Mouse (Mus musculus): ENCODE results near the gene Abca1. TPM values are rescaled to one million over a fixed set of nuclear protein-coding genes. Genes with fewer than 3 reads are reported as not detected.
A peak's percentile ranks its signal among the peaks of the same experiment; 100 is the strongest.

The Abca1 gene
- polyA plus RNA-seq (2014; fragmentation: Nextera tagmentation; extraction: Ambion mirVana) = 9.0 and 16.9 TPM in 2 replicates

DNA sequence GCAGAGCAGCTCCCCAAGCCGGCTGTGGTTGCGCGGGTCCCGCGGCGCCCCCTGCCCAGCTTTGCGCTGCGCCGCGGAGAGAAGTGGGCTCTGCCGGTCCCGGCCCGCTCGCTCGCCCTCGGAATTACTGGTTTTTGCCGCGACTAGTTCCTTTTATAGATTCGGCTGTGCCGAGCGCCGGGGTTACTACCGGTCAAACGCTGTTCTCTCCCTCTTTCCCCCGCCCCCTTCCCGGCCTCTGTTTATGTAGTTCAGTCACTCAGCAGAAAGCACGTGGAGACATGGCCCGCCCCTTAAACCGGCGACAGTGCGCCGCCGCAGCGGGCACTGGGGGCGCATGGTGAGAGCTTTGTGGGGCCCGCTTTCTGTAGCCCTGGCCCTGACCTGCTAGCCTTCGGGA lies at the start of gene Abca1:
TSS of gene Abca1 (minus strand) at position 129 of the 400 bp plus-strand sequence.
- Histone ChIP-seq H3K4me1 (ENCODE audit: control insufficient read depth, insufficient read depth, low read length) (peaks cover 11% of the 10 kb centered on the region), H3K27ac (replicated peaks; ENCODE audit: low read depth, low read length) (peak within 1 kb of the TSS; percentile 55; the same call in 1 of the 2 replicates)
- peak; percentile 95 for ATAC-seq (ENCODE audit: low FRiP score, low TSS enrichment)

DNA sequence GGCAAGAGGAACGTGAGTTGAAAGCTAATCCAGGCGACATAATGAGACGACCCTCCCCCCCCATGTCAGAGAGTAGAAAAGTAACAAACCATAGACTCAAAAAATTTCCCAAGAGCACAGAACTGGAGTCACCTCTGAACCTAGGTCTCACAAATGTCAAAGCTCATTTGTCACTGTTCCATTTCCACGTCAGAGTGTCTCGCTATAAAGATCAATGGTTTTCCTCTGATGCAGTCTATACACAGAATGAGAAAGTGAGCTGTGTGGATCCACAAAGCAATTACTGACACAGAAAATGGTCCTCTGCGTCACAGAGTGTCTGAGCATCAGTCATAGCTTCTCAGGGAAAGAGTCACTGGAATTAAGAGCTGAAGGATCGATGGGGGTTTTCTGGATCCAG lies 44.8 kb upstream of the Abca1 start:
- WGBS = 72% methylated on average over 7 of the region's 7 CpGs
- no peaks in the 10 kb centered on the region for H3K9me3 ChIP-seq (ENCODE audit: control insufficient read depth, low read length)
- DNase-seq = no peak
- ATAC-seq (ENCODE audit: low FRiP score, low TSS enrichment) = no peak
- H3K4me1 ChIP-seq (ENCODE audit: control insufficient read depth, insufficient read depth, low read length) = no peaks in the 10 kb centered on the region
- no peak overlapping the region for H3K4me2 ChIP-seq (ENCODE audit: low read length)
- no peak overlapping the region for H3K9ac ChIP-seq (replicated peaks; ENCODE audit: low read length)
- H3K36me3 ChIP-seq (ENCODE audit: control insufficient read depth, insufficient read depth, low read length) = no peaks in the 10 kb centered on the region
- H3K27ac ChIP-seq (replicated peaks; ENCODE audit: low read depth, low read length) = no peak overlapping the region
- no peaks in the 10 kb centered on the region for H3K27me3 ChIP-seq (ENCODE audit: control insufficient read depth, insufficient read depth, low read length)
- H3K4me3 ChIP-seq (replicated peaks; ENCODE audit: low read depth, low read length) = no peak overlapping the region

More for the DNA sequence above, at the start of gene Abca1:
- Histone ChIP-seq H3K9me3 (ENCODE audit: control insufficient read depth, low read length) (no peaks in the 10 kb centered on the region), H3K27me3 (ENCODE audit: control insufficient read depth, insufficient read depth, low read length) (peaks cover 8% of the 10 kb centered on the region; the same call in 1 of the 2 replicates), H3K4me3 (replicated peaks; ENCODE audit: low read depth, low read length) (peak within 1 kb of the TSS; percentile 55), H3K36me3 (ENCODE audit: control insufficient read depth, insufficient read depth, low read length) (no peaks in the 10 kb centered on the region), H3K4me2 (ENCODE audit: low read length) (peak within 1 kb of the TSS; percentile 96), H3K9ac (replicated peaks; ENCODE audit: low read length) (peak within 1 kb of the TSS; percentile 49)
- DNase-seq = peak; percentile 94
- WGBS = under 1% methylated on average over 37 of the region's 37 CpGs

DNA sequence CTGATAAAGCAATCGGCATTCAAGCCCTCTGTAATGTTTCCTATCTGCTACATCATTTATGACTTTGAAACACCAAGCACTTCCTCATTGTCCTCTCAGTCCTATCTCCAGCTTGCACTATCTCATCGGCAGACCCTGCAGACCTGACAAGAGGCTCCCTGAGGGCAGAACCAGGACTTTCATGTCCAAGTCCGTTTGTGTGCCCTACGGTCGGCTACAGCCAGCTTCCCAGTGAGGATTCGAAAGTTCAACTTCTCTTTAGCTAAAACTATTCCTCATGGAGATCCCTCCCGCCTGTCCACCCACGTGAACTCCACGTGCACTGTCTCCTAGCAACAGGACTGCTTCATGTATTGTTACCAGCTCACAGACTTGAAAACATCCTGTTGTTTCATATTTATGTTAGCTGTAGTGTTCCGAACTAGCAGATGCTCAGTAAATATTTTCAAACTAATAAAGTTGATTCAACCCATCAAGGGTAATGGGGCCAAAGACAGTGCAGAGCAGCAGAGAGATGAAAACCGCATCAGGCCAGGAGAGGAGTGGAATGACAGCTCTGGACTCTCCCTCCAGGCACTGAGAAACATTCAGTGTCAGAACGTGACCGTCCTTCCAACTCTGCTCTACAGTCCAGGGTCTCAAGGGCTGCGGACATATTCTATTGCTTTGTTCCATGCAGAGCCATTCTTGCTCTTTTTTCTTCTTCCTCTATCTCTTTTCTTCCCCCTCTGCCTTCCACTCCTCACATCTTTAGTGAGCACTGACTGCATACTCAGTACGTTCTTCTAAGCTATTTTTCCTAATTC lies 44.1 kb upstream of the Abca1 start:
- 77% methylated on average over 15 of the region's 15 CpGs for WGBS
- H3K9ac ChIP-seq (replicated peaks; ENCODE audit: low read length) = no peak overlapping the region
- no peaks in the 10 kb centered on the region for H3K9me3 ChIP-seq (ENCODE audit: control insufficient read depth, low read length)
- no peaks in the 10 kb centered on the region for H3K36me3 ChIP-seq (ENCODE audit: control insufficient read depth, insufficient read depth, low read length)
- no peak overlapping the region for H3K4me2 ChIP-seq (ENCODE audit: low read length)
- DNase-seq (no peak), ATAC-seq (ENCODE audit: low FRiP score, low TSS enrichment) (no peak)
- no peaks in the 10 kb centered on the region for H3K27me3 ChIP-seq (ENCODE audit: control insufficient read depth, insufficient read depth, low read length)
- no peak overlapping the region for H3K27ac ChIP-seq (replicated peaks; ENCODE audit: low read depth, low read length)
- H3K4me3 ChIP-seq (replicated peaks; ENCODE audit: low read depth, low read length) = no peak overlapping the region
- H3K4me1 ChIP-seq (ENCODE audit: control insufficient read depth, insufficient read depth, low read length) = no peaks in the 10 kb centered on the region

DNA sequence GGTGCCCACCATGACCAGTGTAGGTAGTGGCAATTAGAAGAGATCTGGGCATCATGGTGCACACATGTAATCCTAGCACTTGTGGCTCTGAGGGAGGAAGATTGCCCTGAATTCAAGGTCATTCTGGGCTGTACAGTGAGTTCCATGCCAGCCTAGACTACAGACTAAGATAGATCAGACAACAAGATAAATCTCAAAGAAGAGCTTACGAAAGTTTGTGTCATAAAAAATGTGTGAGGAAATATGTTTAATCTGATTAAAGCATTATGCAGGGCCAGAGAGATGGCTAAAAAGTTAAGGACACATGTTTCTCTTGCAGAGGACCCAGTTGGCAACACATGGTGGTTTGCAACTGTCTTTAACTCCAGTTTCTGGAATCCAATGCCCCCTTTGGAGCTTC lies 40.6 kb upstream of the Abca1 start:
- no peak for ATAC-seq (ENCODE audit: low FRiP score, low TSS enrichment)
- DNase-seq = no peak
- Histone ChIP-seq H3K27me3 (ENCODE audit: control insufficient read depth, insufficient read depth, low read length) (no peaks in the 10 kb centered on the region), H3K27ac (replicated peaks; ENCODE audit: low read depth, low read length) (no peak overlapping the region), H3K4me3 (replicated peaks; ENCODE audit: low read depth, low read length) (no peak overlapping the region), H3K9ac (replicated peaks; ENCODE audit: low read length) (no peak overlapping the region), H3K9me3 (ENCODE audit: control insufficient read depth, low read length) (no peaks in the 10 kb centered on the region), H3K4me2 (ENCODE audit: low read length) (no peak overlapping the region), H3K4me1 (ENCODE audit: control insufficient read depth, insufficient read depth, low read length) (peaks cover 7% of the 10 kb centered on the region), H3K36me3 (ENCODE audit: control insufficient read depth, insufficient read depth, low read length) (no peaks in the 10 kb centered on the region)
- 98% methylated on average over 1 of the region's 1 CpGs for WGBS

DNA sequence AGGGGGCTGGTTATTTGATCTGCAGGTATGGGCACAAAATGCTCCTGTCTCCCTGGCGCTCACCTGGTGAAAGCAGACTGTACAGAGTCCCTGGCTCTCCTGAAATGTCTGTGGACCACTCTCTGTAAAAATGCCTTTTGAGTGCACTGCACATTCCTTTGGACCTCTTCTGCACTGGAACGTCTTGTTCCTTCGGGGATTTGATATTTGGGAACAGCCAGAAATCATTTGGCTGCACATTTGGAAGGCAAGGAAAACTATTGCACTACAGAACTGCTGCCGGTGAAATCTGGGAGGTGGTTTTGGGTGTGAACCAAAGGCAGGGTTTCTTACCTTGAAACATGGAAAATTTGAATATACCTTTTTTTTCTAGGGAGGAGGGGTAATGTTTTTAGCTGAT lies 38.1 kb upstream of the Abca1 start:
- no peak for DNase-seq
- Histone ChIP-seq H3K27me3 (ENCODE audit: control insufficient read depth, insufficient read depth, low read length) (no peaks in the 10 kb centered on the region), H3K4me1 (ENCODE audit: control insufficient read depth, insufficient read depth, low read length) (peaks cover 7% of the 10 kb centered on the region), H3K9ac (replicated peaks; ENCODE audit: low read length) (no peak overlapping the region), H3K9me3 (ENCODE audit: control insufficient read depth, low read length) (no peaks in the 10 kb centered on the region), H3K4me2 (ENCODE audit: low read length) (no peak overlapping the region), H3K4me3 (replicated peaks; ENCODE audit: low read depth, low read length) (no peak overlapping the region), H3K36me3 (ENCODE audit: control insufficient read depth, insufficient read depth, low read length) (no peaks in the 10 kb centered on the region), H3K27ac (replicated peaks; ENCODE audit: low read depth, low read length) (no peak overlapping the region)
- no peak for ATAC-seq (ENCODE audit: low FRiP score, low TSS enrichment)
- 86% methylated on average over 4 of the region's 4 CpGs for WGBS

DNA sequence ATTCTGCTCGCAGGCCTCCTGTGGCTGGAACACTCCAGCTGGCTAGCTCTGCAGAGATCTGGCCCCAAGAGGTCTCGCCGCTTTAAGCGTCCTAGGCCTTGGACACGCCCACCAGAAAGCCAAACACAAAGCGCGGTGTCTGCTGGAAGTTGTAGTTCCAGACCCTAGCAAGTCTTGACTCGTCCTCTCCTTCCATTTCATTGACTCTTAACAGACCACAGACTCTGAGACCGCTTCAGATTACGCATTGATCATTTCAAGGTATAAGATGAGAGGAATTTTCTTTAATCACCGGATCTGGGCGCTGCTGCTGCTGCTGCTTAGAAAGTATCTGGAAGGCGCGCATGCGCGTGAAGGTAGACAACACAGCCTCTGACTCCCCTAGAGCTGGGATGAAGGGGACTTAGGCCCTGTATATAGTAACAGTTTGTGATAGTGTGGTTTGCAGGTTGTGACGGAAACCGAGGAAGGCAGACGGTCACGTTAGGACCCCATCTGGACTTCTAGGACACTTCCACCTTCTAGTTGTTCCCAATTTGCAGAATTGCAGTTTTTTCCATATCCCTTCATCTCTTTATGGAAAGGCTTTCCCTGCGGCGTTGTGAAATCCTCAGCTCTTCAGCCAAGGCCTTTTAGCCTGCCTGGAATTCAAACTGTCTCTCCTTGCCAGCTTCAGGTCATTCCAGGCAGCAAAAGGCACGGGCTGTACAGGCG lies 36.5 kb upstream of the Abca1 start:
- peak overlapping the region; percentile 36; the same call in 1 of the 2 replicates for H3K9ac ChIP-seq (replicated peaks; ENCODE audit: low read length)
- 14% methylated on average over 24 of the region's 24 CpGs for WGBS
- peak; percentile 96 for ATAC-seq (ENCODE audit: low FRiP score, low TSS enrichment)

DNA sequence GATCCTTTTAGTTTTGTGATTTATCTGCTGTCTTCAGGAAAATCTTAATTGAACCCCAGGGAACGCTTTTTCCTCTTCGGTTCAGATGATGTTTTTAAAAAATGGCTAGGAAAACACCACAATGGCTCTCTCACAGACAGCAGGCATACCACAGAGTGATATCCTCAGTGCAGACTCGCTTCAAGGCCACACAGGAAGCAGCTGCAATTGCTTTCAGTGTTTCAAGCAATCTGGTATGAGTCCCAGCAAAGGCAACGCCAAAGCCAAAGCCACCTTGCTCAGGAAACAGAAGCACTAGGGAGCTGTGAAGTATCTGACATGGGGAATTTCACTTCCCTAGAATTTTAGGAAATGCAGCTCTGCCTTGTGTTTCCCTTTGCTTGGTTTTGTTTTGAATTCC lies 27.4 kb upstream of the Abca1 start:
- peak; percentile 19 for DNase-seq

More for the DNA sequence above, 36.5 kb upstream of the Abca1 start:
- no peaks in the 10 kb centered on the region for H3K27me3 ChIP-seq (ENCODE audit: control insufficient read depth, insufficient read depth, low read length)
- peaks cover 7% of the 10 kb centered on the region for H3K4me1 ChIP-seq (ENCODE audit: control insufficient read depth, insufficient read depth, low read length)
- peak overlapping the region; percentile 40 for H3K4me3 ChIP-seq (replicated peaks; ENCODE audit: low read depth, low read length)
- no peaks in the 10 kb centered on the region for H3K9me3 ChIP-seq (ENCODE audit: control insufficient read depth, low read length)
- DNase-seq = peak; percentile 95
- peak overlapping the region; percentile 50 for H3K4me2 ChIP-seq (ENCODE audit: low read length)
- no peaks in the 10 kb centered on the region for H3K36me3 ChIP-seq (ENCODE audit: control insufficient read depth, insufficient read depth, low read length)
- H3K27ac ChIP-seq (replicated peaks; ENCODE audit: low read depth, low read length) = peak overlapping the region; percentile 66

DNA sequence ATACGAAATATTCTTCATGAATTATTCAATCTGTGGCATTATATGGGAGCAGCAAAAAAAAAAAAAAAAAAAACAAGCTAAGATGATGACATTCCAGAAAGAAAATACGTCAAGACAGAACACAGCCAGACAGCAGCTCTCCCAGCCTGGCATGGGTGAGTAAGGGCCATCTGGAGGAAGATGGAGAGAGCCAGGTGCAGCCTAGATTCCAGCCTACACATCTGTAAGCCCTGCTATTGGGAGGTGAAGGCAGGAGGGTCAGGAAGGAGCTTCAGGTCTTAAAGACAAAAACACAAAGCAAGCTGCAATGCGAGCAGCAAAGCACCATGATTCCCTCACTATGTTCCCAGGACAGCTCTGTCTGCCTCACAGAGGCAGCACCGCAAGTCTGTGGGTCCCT lies 26.9 kb upstream of the Abca1 start:
- H3K9ac ChIP-seq (replicated peaks; ENCODE audit: low read length) = no peak overlapping the region
- WGBS = 66% methylated on average over 4 of the region's 4 CpGs

More for the DNA sequence above, 27.4 kb upstream of the Abca1 start:
- no peaks in the 10 kb centered on the region for H3K27me3 ChIP-seq (ENCODE audit: control insufficient read depth, insufficient read depth, low read length)
- H3K4me2 ChIP-seq (ENCODE audit: low read length) = no peak overlapping the region
- no peaks in the 10 kb centered on the region for H3K4me1 ChIP-seq (ENCODE audit: control insufficient read depth, insufficient read depth, low read length)
- H3K9ac ChIP-seq (replicated peaks; ENCODE audit: low read length) = no peak overlapping the region
- no peak for ATAC-seq (ENCODE audit: low FRiP score, low TSS enrichment)
- no peak overlapping the region for H3K4me3 ChIP-seq (replicated peaks; ENCODE audit: low read depth, low read length)
- 60% methylated on average over 4 of the region's 4 CpGs for WGBS
- H3K9me3 ChIP-seq (ENCODE audit: control insufficient read depth, low read length) = no peaks in the 10 kb centered on the region
- 0 out of 2 replicates have a peak overlapping the region, but pooled peaks have one; percentile 32 for H3K27ac ChIP-seq (replicated peaks; ENCODE audit: low read depth, low read length)
- H3K36me3 ChIP-seq (ENCODE audit: control insufficient read depth, insufficient read depth, low read length) = no peaks in the 10 kb centered on the region

More for the DNA sequence above, 26.9 kb upstream of the Abca1 start:
- H3K4me1 ChIP-seq (ENCODE audit: control insufficient read depth, insufficient read depth, low read length) = no peaks in the 10 kb centered on the region
- DNase-seq (no peak), ATAC-seq (ENCODE audit: low FRiP score, low TSS enrichment) (no peak)
- H3K36me3 ChIP-seq (ENCODE audit: control insufficient read depth, insufficient read depth, low read length) = no peaks in the 10 kb centered on the region
- H3K4me2 ChIP-seq (ENCODE audit: low read length) = no peak overlapping the region
- no peaks in the 10 kb centered on the region for H3K27me3 ChIP-seq (ENCODE audit: control insufficient read depth, insufficient read depth, low read length)
- no peaks in the 10 kb centered on the region for H3K9me3 ChIP-seq (ENCODE audit: control insufficient read depth, low read length)
- H3K27ac ChIP-seq (replicated peaks; ENCODE audit: low read depth, low read length) = 0 out of 2 replicates have a peak overlapping the region, but pooled peaks have one; percentile 32
- H3K4me3 ChIP-seq (replicated peaks; ENCODE audit: low read depth, low read length) = no peak overlapping the region
